In the genomic region with DNA sequence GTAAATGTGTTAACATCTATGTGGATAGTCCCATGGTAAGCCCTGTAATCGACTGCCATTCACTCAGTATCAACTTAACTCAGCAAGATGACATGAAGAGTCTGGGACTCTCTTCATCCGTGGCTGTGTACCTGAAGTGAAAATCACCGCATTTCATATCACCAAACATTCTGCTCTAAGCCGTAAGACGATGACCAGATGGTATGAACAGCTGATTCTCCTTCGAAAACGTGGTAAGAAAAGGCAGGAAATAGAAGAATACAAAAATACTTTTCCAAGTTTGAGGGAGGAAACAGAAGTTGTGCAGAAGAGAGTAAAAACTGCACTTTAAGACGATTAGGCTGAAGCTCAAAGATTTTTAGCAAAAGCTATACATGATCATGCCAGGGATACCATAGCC, we compare ENCODE assay signal across 29 mouse cellular contexts. TPM values are rescaled to one million over a fixed set of nuclear protein-coding genes. Genes with fewer than 3 reads are reported as not detected.
DNase-seq lines count a peak whose midpoint lies in the region; ATAC-seq and TF ChIP-seq lines count a peak whose summit lies in the region.
"Had no signal": no experiment of that assay in that cellular context is flagged by ENCODE, and none has a peak within 500 bp of the region (broad histone marks: within the 10 kb centered on the region; RNA-seq: fewer than 3 reads in every experiment).

No protein-coding gene starts in this region.

- no peak for ATAC-seq in erythroid progenitor cell, adult 5-6 weeks (replicated peaks; ENCODE audit: low FRiP score, poor library complexity, severe bottlenecking)
- ATAC-seq: forebrain, embryonic 16.5 days; hindbrain, embryonic 16.5 days; Patski had no signal

- no peak overlapping the region for H3K4me3 ChIP-seq in left cerebral cortex, adult 2 months
- H3K4me3 ChIP-seq: embryonic facial prominence, embryonic 12.5 days; embryonic facial prominence, embryonic 15.5 days; forebrain, embryonic 12.5 days; gastrocnemius, adult 2 months; heart, embryonic 12.5 days; heart, embryonic 15.5 days; hindbrain, embryonic 10.5 days; hindbrain, embryonic 13.5 days had no signal

- no peak for TF ChIP-seq CTCF in left cerebral cortex, adult 2 months (IDR thresholded peaks at IDR 0.05)

- DNase-seq in layer of hippocampus, adult 11-12 months (ENCODE audit: low spot score): peak; percentile 15
- DNase-seq in layer of hippocampus, postnatal 14 days (ENCODE audit: low spot score in 2 of 2): no peak
- peak; percentile 39 to 81 for DNase-seq in left cerebral cortex, postnatal 25 days (ENCODE audit: low spot score in 2 of 2)
- DNase-seq in left cerebral cortex, adult 2 months (ENCODE audit: extremely low spot score in 1 of 2, low spot score in 2 of 2): no peak
- peak; percentile 40 to 51 for DNase-seq in right cerebral cortex, adult 2 months (ENCODE audit: low spot score in 2 of 2)
- no peak for DNase-seq in right cerebral cortex, postnatal 25 days
- DNase-seq: adrenal gland, postnatal 10 days; adrenal gland, postnatal 36 days; B cell, adult 2 months; cerebellum, adult 11 months; cerebellum, adult 2 months; cerebellum, adult 9-11 months; cerebellum, postnatal 25 days; gastrocnemius, adult 2 months; gastrocnemius, postnatal 14 days; heart, adult 18-20 months; heart, postnatal 10 days; heart, postnatal 36 days had no signal

- no peak overlapping the region for H3K27ac ChIP-seq in left cerebral cortex, adult 2 months
- H3K27ac ChIP-seq: embryonic facial prominence, embryonic 12.5 days; embryonic facial prominence, embryonic 15.5 days; forebrain, embryonic 12.5 days; gastrocnemius, adult 2 months; heart, embryonic 15.5 days; hindbrain, embryonic 10.5 days; hindbrain, embryonic 13.5 days had no signal

- intact Hi-C loops in left cerebral cortex, postnatal 25 days (cut with DNase I): loop anchor here (5.0 kb wide), 1 partner anchor 150 kb away; no protein-coding TSS in a partner anchor
- intact Hi-C loops in left cerebral cortex, adult 2 months (cut with DNase I): no loop called here

RNA-seq across cellular contexts. Expression of a gene that starts 59.4 kb away (rescaled TPM):
- total RNA-seq in layer of hippocampus, postnatal 14 days (2021): 10 to 100 TPM; 51.9 to 54.6 TPM
- total RNA-seq in left cerebral cortex, postnatal 25 days (2021): 10 to 100 TPM; 43.4 to 60.5 TPM
- total RNA-seq in left cerebral cortex, adult 2 months (2021): 10 to 100 TPM; 43.0 to 49.3 TPM
- 4.3 and 8.0 TPM in 2 replicates for total RNA-seq in erythroid progenitor cell, adult 5-6 weeks (2015; ENCODE audit: low replicate concordance)
- 4.5 and 5.3 TPM in 2 replicates for total RNA-seq in erythroid progenitor cell, adult 5-6 weeks (2017; ENCODE audit: low replicate concordance)

Comparison
In these comparisons a context has a peak if more than half of its experiments do, and no peak if none do; other contexts are left out.
1. DNase-seq: peak in layer of hippocampus, adult 11-12 months (single experiment), left cerebral cortex, postnatal 25 days (2 of 2) and right cerebral cortex, adult 2 months (2 of 2); none in layer of hippocampus, postnatal 14 days (0 of 2), left cerebral cortex, adult 2 months (0 of 2) and right cerebral cortex, postnatal 25 days (single experiment).
2. RNA of a gene that starts 59.4 kb away (total RNA-seq): 43.4 to 60.5 TPM in left cerebral cortex, postnatal 25 days, 51.9 to 54.6 TPM in layer of hippocampus, postnatal 14 days and 43.0 to 49.3 TPM in left cerebral cortex, adult 2 months; 4.3 to 8.0 TPM in erythroid progenitor cell, adult 5-6 weeks; every median in the first group is over 4 times any median in the second.